Mouse (Mus musculus) monocyte, adult 59 days (primary cell): ENCODE data around the gene Trappc4. TPM values are rescaled to one million over a fixed set of nuclear protein-coding genes. Genes with fewer than 3 reads are reported as not detected.

Source experiments
- total RNA-seq, 2 experiments: library from RNA; stranded (reverse); gene quantifications; one replicate each; pipeline ENCODE4 v1.2.4; 2023

Trappc4 gene
- 10 to 100 TPM; 50.5 to 54.3 TPM for total RNA-seq

DNA sequence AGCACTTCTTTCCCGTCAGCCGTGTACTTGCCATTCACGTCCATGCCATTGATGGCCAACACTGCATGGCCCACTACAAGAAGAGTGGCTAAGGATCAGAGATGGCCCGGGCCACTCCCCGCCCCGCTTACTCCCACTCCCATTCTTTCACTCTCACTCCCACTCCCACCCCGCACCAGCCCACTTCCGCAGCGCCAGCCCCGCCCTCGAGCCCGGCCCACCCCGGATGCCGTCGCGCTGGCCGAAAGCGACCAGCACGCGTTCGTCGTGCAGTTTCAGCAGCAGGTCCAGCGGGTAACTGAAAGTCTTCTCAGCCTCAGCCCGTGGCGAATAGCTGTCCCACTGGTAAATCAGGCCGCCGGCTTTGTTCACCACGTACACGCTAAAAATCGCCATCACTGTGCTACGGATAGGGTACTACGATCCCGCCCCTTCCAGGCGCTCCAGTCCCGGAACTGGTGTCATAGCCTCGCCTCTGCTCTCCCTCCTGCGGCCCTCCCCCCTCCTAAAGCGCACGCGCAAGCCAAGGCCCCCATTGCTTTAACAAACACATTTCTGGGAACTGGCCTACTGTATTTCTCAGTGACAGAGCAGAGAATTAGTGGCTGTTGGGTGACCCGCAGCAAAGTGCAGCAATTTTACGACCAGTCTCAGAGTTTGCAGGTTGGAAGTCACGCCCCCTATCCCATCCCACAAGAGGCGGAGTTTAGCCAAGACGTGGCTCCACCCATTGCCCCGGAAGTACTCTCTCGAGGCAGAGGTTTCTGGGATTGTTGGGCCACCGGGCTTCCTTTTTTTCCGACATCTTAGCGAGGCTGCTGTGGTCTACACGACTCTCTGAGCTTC is at the start of gene Trappc4, which contains the start of gene Rps25:
Gene Trappc4, minus strand, starts transcription at position 695 of the 846 bp plus-strand sequence.
Gene Rps25, plus strand, starts transcription at position 234 of the 846 bp plus-strand sequence.

DNA sequence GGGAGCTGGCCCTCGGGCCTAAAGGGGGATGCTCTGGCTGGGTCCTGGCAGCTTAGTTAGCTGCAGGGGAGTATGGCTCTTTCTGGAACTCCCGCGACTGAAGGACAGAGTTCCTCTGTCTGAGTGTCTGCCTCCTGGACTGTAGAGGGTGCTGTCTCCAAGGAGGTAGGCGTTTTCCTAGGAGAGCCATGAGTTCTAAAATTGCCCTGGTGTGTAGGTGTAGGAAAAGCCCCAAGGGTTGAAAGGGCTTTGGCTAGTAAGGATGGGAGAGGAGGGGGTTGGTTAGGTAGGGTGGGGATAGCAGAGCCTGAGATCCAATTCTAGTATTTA is 47.5 kb upstream of the Trappc4 start, which contains the start of gene Upk2:
Gene Upk2, minus strand, starts transcription at position 86 of the 330 bp plus-strand sequence.

DNA sequence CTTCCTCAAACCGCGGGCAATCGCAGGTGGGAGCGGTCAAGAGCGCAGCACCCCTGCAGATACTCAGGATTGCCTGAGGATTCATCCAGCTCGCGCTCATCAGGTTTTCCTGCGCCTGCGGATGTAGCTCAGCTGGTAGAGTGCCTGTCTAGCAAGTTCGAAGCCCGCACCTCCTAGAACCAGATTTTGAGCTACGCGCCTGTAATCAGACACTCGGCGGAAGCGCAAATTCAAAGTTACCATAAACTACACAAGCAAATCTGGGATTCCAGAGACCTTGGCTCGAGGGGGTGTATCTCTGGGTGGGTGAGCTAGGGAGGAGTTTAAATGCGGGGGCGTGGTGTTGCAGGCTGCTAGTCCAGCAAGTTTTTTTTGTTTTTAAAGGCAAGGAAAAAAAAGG is 33.6 kb upstream of the Trappc4 start, which contains the start of gene Foxr1:
Gene Foxr1, minus strand, starts transcription at position 176 of the 400 bp plus-strand sequence.

DNA sequence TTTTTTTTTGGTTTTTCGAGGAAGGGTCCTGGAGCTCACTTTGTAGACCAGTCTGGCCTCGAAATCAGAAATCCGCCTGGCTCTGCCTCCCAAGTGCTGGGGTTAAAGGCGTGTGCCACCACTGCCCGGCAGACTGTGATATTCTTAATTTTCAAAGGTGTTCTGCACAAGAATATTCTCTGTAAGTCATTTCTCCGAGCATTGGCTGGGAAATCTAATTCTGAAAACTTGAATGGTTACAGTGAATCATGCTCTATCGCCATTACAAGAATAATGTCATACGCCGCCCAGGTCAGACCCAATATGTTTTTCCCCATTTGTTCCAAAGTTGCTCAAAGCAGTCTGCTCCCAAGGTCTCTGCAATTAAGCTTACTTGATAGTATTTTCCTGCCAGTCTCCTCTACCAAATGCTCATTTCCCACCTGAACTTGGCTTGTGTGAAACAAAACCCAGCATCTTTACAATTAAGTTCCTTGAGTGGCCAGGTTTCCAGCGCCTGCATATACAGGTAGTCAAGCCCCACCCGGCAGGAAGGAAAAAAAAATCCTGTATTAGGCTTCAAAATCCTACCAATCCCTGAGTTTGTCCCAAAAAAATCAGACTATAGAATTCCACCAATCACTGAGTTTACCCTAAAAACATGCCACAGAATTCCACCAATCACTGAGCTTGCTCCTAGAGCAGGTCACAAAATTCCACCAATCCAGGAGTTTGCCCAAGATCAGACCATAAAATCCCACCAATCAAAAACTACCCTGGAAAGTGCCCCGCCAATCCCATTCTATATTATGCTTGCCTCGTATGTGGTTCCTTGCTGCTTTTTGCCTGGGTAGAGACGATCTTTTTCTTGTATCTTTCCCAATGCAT is 11.4 kb upstream of the Trappc4 start, which contains the start of gene Ccdc84:
Gene Ccdc84, minus strand, starts transcription at position 51 of the 867 bp plus-strand sequence.

DNA sequence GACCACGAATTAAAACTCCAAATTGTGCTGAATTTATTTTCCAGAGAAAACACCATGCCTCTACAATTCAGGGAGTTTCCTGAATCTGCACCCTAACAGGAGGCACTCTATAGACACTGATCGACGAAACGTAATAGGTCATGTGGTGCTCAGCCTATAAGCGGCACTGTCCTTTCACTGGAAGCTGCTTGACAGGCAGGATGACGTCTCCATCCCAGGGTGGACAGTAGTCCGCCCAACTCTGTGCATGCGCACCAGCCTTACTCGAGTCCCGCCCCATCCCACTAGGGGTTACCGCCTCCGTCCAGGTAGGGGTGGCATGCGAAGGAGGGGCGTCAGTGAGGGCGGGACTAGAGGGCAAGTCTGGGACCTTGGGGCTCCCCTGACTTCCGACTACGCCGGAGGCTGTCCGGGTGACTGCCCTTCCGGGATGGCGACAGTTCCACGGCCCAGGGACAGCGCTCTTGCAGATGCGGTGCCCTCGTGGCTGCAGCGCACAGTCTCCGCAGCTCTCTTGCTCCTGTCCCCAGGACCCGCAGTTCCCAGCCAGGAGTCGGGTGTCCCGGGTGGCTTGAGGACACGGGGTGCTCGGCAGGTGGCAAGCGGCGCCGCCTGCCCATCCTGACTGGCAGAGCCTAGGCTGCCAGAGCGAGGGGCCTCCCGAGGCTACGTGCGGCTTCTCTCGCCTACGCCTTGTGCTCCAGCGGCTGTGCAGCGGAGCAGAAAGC is 10.6 kb downstream of the Trappc4 start, which contains the start of gene Slc37a4:
Gene Slc37a4, plus strand, starts transcription at position 169 of the 728 bp plus-strand sequence.

DNA sequence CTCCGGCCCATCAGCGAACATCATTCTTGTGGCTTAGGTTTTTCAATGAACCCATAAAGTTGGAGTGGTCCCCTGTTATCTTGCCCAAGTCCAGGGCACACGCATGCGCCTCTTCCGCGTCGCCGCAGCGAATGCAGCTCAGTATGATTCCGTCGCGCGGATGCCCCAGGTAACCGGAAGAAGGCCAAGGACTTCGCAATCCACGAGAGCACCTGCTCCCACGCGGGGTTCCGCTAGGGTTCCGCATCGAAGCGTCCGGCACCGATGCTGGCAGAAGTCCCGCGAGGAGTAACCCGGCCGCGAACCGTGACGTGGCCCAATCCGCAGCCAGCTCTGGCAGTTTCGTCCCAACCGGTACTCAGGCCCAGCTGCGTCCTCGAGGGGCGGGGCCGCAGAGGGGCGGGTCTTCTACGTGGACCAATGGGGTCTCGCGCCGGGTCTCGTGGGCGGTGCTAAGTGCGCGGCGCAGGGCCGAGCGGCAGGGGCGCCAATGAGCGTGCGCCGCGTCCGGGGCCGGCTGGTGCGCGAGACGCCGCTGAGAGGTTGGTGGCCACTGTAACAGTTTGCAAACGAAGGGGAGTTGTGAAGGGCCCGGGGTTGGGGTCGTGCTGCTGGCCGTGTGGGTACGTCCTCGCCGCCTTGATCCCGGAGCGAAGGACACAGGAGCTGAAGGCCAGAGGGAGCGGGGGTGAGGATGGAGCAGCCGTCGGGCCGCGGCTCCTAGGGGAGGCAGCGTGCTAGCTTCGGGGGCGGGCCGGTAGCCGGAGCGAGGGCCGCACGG is 28.2 kb downstream of the Trappc4 start, which contains the start of gene Hyou1:
Gene Hyou1, plus strand, starts transcription at position 437 of the 781 bp plus-strand sequence.

GRCm38 (mm10) chr9:44361190-44361917 is 46.0 kb downstream of the Trappc4 start, which contains the start of gene Vps11:
Gene Vps11 (minus strand): TSS chr9:44361670.

Other genes starting within 250 kb of the Trappc4 start
- 100 to 1,000 TPM; 223 to 230 TPM for gene Cbl, start 173.6 kb downstream of the Trappc4 start, total RNA-seq
- gene Ccdc153, start 166.9 kb downstream of the Trappc4 start, total RNA-seq: not detected
- gene Pdzd3, start 156.1 kb downstream of the Trappc4 start, total RNA-seq: under 1 TPM; 0.49 to 0.58 TPM
- gene Nlrx1, start 139.0 kb downstream of the Trappc4 start, total RNA-seq: 10 to 100 TPM; 39.1 to 44.7 TPM
- gene Abcg4, start 119.0 kb downstream of the Trappc4 start, total RNA-seq: not detected
- gene Hinfp, start 101.9 kb downstream of the Trappc4 start, total RNA-seq: 10 to 100 TPM; 30.5 to 31.9 TPM
- gene C2cd2l, start 87.3 kb downstream of the Trappc4 start, total RNA-seq: 10 to 100 TPM; 25.9 to 31.5 TPM
- 10 to 100 TPM; 19.9 to 29.9 TPM for gene Dpagt1, start 81.6 kb downstream of the Trappc4 start, total RNA-seq
- 10 to 100 TPM; 21.6 to 22.2 TPM for gene H2afx, start 72.9 kb downstream of the Trappc4 start, total RNA-seq
- 10 to 100 TPM; 19.4 to 20.5 TPM for gene Hmbs, start 63.4 kb downstream of the Trappc4 start, total RNA-seq
- 10 to 100 TPM; 42.6 to 42.7 TPM for gene Vps11, start 45.9 kb downstream of the Trappc4 start, total RNA-seq
- 100 to 1,000 TPM; 109 TPM for gene Hyou1, start 28.1 kb downstream of the Trappc4 start, total RNA-seq
- gene Slc37a4, start 10.7 kb downstream of the Trappc4 start, total RNA-seq: 10 to 100 TPM; 18.5 to 22.0 TPM
- 1,000 to 10,000 TPM; 1,774 to 1,864 TPM for gene Rps25, start 461 bp downstream of the Trappc4 start, total RNA-seq
- 10 to 100 TPM; 23.7 to 28.9 TPM for gene Ccdc84, start 11.0 kb upstream of the Trappc4 start, total RNA-seq
- not detected for gene Foxr1, start 33.5 kb upstream of the Trappc4 start, total RNA-seq
- not detected for gene Upk2, start 47.4 kb upstream of the Trappc4 start, total RNA-seq
- 10 to 100 TPM; 22.6 to 24.3 TPM for gene Bcl9l, start 75.2 kb upstream of the Trappc4 start, total RNA-seq
- gene Cxcr5, start 154.3 kb upstream of the Trappc4 start, total RNA-seq: 1 to 10 TPM in 1 of 2 experiments, under 1 TPM in 1; 0.27 to 1.2 TPM
- 100 to 1,000 TPM; 132 to 134 TPM for gene Ddx6, start 197.3 kb upstream of the Trappc4 start, total RNA-seq